Mouse (Mus musculus) heart, postnatal 0 days (tissue): ENCODE results near the gene Csf2ra. TPM values are rescaled to one million over a fixed set of nuclear protein-coding genes. Genes with fewer than 3 reads are reported as not detected.
"Not testable (repeated sequence)": the region's sequence is repeated elsewhere in the genome, so short reads cannot be mapped to it uniquely, and the experiment has no call there.

ENCODE experiments used
- ATAC-seq: fragments of 200-750 bp; cut with Nextera tagmentation; 2 replicates; pipeline ENCODE4 v1.8.0; 2017; ENCODE audit warnings: low read depth, moderate number of reproducible peaks, moderate library complexity; ENCODE audit not compliant: insufficient read depth
- DNase-seq: peaks from one replicate; pipeline ENCODE4 v3.0.0-alpha.2; 2016; ENCODE audit warnings: low spot score
- H3K27ac ChIP-seq: fragments of 300-500 bp; sonication (generic); 2 replicates; pipeline ENCODE4 v1.5.1; 2014; ENCODE audit warnings: low read depth, mild to moderate bottlenecking
- H3K27me3 ChIP-seq: fragments of 300-500 bp; sonication (generic); 2 replicates; pipeline ENCODE4 v1.6.1; 2014; ENCODE audit warnings: low read length, mixed read lengths; ENCODE audit not compliant: control insufficient read depth, insufficient read depth
- H3K36me3 ChIP-seq: fragments of 300-500 bp; sonication (generic); replicated peaks from 2 replicates; pipeline ENCODE4 v1.6.1; 2014; ENCODE audit warnings: low read length, mixed read lengths; ENCODE audit not compliant: control insufficient read depth, insufficient read depth
- H3K4me1 ChIP-seq: fragments of 300-500 bp; sonication (generic); 2 replicates; pipeline ENCODE4 v1.6.1; 2014; ENCODE audit warnings: antibody characterized with exemption; ENCODE audit not compliant: control insufficient read depth, insufficient read depth
- H3K4me2 ChIP-seq: fragments of 300-500 bp; sonication (generic); 2 replicates; pipeline ENCODE4 v1.6.1; 2014; ENCODE audit warnings: low read depth, mild to moderate bottlenecking, low read length, moderate library complexity
- H3K4me3 ChIP-seq: fragments of 300-500 bp; sonication (generic); 2 replicates; pipeline ENCODE4 v1.5.1; 2014; ENCODE audit warnings: low read depth, low read length
- H3K9ac ChIP-seq: fragments of 300-500 bp; sonication (generic); replicated peaks from 2 replicates; pipeline ENCODE4 v1.6.1; 2014; ENCODE audit warnings: low read depth, low read length, mixed read lengths
- H3K9me3 ChIP-seq: fragments of 300-500 bp; sonication (generic); replicated peaks from 2 replicates; pipeline ENCODE4 v1.6.1; 2016; ENCODE audit warnings: low read length; ENCODE audit not compliant: control insufficient read depth
- CTCF ChIP-seq: IDR thresholded peaks from 2 replicates; pipeline ENCODE4 v1.5.1; 2016; ENCODE audit warnings: antibody characterized with exemption, control low read depth, low read depth
- EP300 ChIP-seq: IDR thresholded peaks from 2 replicates; pipeline ENCODE4 v1.6.1; 2016; ENCODE audit warnings: antibody characterized with exemption, low read depth
- WGBS: fragments of 180-500 bp; shearing (Covaris S2); extraction: QIAGEN DNeasy Blood & Tissue Kit; methylation state at CpG from one replicate; pipeline ENCODE4 v1.1.7; 2014; 5-methylcytosine and 5-hydroxymethylcytosine counted together
- polyA plus RNA-seq: library from polyadenylated mRNA; unstranded; fragments of >200 nt; fragmentation: Nextera tagmentation; extraction: Ambion mirVana; gene quantifications from 2 replicates; pipeline ENCODE4 v1.2.1, GENCODE M21; 2015
- total RNA-seq: library from RNA; depleted of rRNA; stranded (reverse); fragments of >200 nt; gene quantifications from 2 replicates; pipeline ENCODE4 v1.2.3, GENCODE M21; 2014; ENCODE audit warnings: low replicate concordance; rRNA removed

Csf2ra gene
- total and polyA plus RNA-seq, 2 experiments from 2014 or later = 15.5 to 24.5 TPM

DNA sequence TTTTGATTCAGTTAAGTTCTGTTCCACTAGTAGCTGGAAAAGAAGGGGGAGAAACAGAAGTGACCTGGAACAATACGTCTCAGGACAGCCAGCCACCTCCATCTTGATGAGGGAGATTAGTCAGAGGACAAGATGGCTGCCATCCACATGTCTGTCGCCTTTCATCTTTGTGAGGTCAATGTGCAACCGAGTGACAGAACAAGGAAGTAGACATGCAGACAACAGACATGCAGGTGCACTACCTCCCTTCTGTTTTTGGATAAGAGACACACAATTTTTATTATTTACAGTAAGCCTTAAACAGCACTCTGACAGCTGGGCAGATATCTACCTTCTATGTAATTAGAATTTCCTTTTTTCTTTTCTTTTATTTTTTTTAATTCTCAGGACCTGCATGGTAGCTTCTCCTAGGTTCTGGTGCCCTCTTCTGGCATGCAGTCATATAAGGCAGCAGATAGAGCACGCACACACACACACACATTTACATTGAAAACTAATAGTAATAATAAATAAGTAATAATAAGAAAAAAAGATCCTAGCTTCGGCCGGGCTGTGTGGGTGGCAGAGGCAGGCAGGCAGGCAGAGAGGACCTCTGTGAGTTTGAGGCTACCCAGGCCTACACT lies 4.4 kb downstream of the Csf2ra start:
- Histone ChIP-seq H3K9ac (no peak overlapping the region), H3K36me3 (no peaks in the 10 kb centered on the region), H3K27ac (no peak overlapping the region), H3K4me2 (no peak overlapping the region), H3K9me3 (0 out of 2 replicates have a peak, but pooled peaks cover 3% of the 10 kb centered on the region), H3K4me1 (no peaks in the 10 kb centered on the region), H3K27me3 (no peaks in the 10 kb centered on the region), H3K4me3 (no peak overlapping the region)
- 90% methylated on average over 6 of the region's 6 CpGs for WGBS
- DNase-seq (peak; percentile 51), ATAC-seq (no peak)
- TF ChIP-seq CTCF (no peak), EP300 (no peak)

DNA sequence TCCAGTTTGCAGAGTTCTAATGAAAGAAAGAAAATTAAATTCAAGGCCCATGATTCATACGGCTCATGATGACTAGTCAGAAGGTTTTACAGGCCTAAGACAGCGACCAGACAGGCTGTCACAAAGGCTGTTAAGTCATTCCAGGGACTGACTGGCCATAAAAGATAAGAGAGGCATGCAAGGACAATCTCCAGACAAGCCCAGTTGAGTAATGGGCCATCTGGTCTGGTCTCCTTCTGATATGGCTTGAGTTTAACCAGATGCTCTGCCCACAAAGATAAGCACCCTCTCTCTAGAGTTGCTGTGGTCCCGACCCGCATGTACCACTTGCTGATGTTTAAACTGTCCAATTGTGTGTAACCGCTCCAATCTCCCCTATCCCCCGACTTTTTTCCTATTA lies 20.7 kb downstream of the Csf2ra start:
- H3K27me3 ChIP-seq, H3K36me3 ChIP-seq, H3K27ac ChIP-seq, H3K9me3 ChIP-seq, H3K4me2 ChIP-seq, H3K4me1 ChIP-seq, H3K4me3 ChIP-seq, ATAC-seq, H3K9ac ChIP-seq, DNase-seq: not testable (repeated sequence)
- WGBS = 33% methylated on average over 6 of the region's 6 CpGs

DNA sequence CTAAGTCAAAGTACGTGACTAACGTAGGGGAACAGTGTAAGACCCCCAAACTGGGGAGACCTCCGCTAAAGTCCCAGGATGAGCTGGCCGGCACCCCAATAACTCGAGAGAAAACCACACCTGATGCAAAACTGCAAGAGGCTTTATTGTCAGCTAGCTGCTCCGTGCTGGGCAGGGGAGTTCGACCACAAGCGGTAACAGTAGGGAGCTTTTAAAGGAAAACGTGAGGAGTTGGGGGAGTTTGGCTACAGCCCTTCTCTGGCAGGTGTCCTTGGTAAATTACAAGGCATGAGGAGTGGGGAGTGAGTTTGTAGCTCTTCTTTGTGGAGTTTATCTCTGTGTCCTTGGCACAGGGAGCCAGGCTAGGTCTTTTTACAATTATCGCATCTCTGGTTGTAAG lies 28.4 kb downstream of the Csf2ra start:
- Histone ChIP-seq H3K27me3 (no peaks in the 10 kb centered on the region), H3K27ac (no peak overlapping the region), H3K36me3 (no peaks in the 10 kb centered on the region), H3K9me3 (no peaks in the 10 kb centered on the region), H3K4me2 (no peak overlapping the region), H3K9ac (no peak overlapping the region), H3K4me3 (no peak overlapping the region), H3K4me1 (no peaks in the 10 kb centered on the region)
- no peak for ATAC-seq
- DNase-seq = peak; percentile 22
- WGBS = 12% methylated on average over 10 of the region's 10 CpGs
- no peak for TF ChIP-seq EP300
- no peak for TF ChIP-seq CTCF

GRCm38 (mm10) chr19:61199316-61199715 lies 28.9 kb downstream of the Csf2ra start:
- H3K27me3 ChIP-seq = no peaks in the 10 kb centered on the region
- 11% methylated on average over 13 of the region's 13 CpGs for WGBS
- TF ChIP-seq CTCF = no peak
- no peak for TF ChIP-seq EP300
- no peak for ATAC-seq
- H3K9me3 ChIP-seq = no peaks in the 10 kb centered on the region
- H3K36me3 ChIP-seq = no peaks in the 10 kb centered on the region
- H3K27ac ChIP-seq = no peak overlapping the region
- H3K9ac ChIP-seq = no peak overlapping the region
- no peak overlapping the region for H3K4me2 ChIP-seq
- H3K4me3 ChIP-seq = no peak overlapping the region
- peak; percentile 91 for DNase-seq
- no peaks in the 10 kb centered on the region for H3K4me1 ChIP-seq

GRCm38 (mm10) chr19:61183590-61183989 lies 44.6 kb downstream of the Csf2ra start, which contains the start of gene Gm6020:
TSS of gene Gm6020 (plus strand) at chr19:61183890.
- H3K9ac ChIP-seq, H3K36me3 ChIP-seq, H3K4me1 ChIP-seq, H3K4me3 ChIP-seq, DNase-seq, H3K27me3 ChIP-seq, H3K4me2 ChIP-seq, ATAC-seq, H3K27ac ChIP-seq: not testable (repeated sequence)
- 70% methylated on average over 2 of the region's 2 CpGs for WGBS
- peaks cover 14% of the 10 kb centered on the region for H3K9me3 ChIP-seq

- Histone ChIP-seq H3K27me3 (no peaks in the 10 kb centered on the region), H3K27ac (no peak within 1 kb of the TSS), H3K36me3 (no peaks in the 10 kb centered on the region), H3K9ac (0 out of 2 replicates have a peak within 1 kb of the TSS, but pooled peaks have one; percentile 6), H3K4me1 (no peaks in the 10 kb centered on the region), H3K4me3 (peak within 1 kb of the TSS; percentile 46), H3K4me2 (peak within 1 kb of the TSS; percentile 70), H3K9me3 (no peaks in the 10 kb centered on the region)
- 16% methylated on average over 39 of the region's 39 CpGs for WGBS
- DNase-seq (no peak), ATAC-seq (no peak)
- no peak for TF ChIP-seq EP300
These were observed 52.4 kb downstream of the Csf2ra start, which contains the start of gene Gm7102 for GRCm38 (mm10) chr19:61175756-61176324. TSS of gene Gm7102 (minus strand) at chr19:61176309.

Other genes starting within 250 kb of the Csf2ra start
- 9.5 and 12.5 TPM in 2 replicates for gene Zfp950, start 87.6 kb downstream of the Csf2ra start, total RNA-seq
- gene Zfp950, start 87.6 kb downstream of the Csf2ra start, polyA plus RNA-seq = 18.7 and 22.5 TPM in 2 replicates
- 0.77 TPM in 1 of 2 replicates, not detected in the other for gene Gm7102, start 52.1 kb downstream of the Csf2ra start, total RNA-seq
- gene Gm7102, start 52.1 kb downstream of the Csf2ra start, polyA plus RNA-seq = 0.15 TPM in 1 of 2 replicates, not detected in the other
- not detected in 2 replicates for gene Gm6020, start 44.5 kb downstream of the Csf2ra start, total RNA-seq
- gene Gm6020, start 44.5 kb downstream of the Csf2ra start, polyA plus RNA-seq = not detected in 2 replicates
- not detected in 2 replicates for gene Gm21060, start 68.6 kb upstream of the Csf2ra start, total RNA-seq
- not detected in 2 replicates for gene Gm21060, start 68.6 kb upstream of the Csf2ra start, polyA plus RNA-seq